Mouse (Mus musculus) heart, postnatal 0 days (tissue): ENCODE measurements around the gene Jazf1. TPM values are rescaled to one million over a fixed set of nuclear protein-coding genes. Genes with fewer than 3 reads are reported as not detected.

Source experiments
- ATAC-seq: fragments of 200-750 bp; cut with Nextera tagmentation; 2 replicates; pipeline ENCODE4 v1.8.0; 2017; ENCODE audit warnings: low read depth, moderate number of reproducible peaks, moderate library complexity; ENCODE audit not compliant: insufficient read depth
- DNase-seq: peaks from one replicate; pipeline ENCODE4 v3.0.0-alpha.2; 2016; ENCODE audit warnings: low spot score
- H3K27ac ChIP-seq: fragments of 300-500 bp; sonication (generic); 2 replicates; pipeline ENCODE4 v1.5.1; 2014; ENCODE audit warnings: low read depth, mild to moderate bottlenecking
- H3K27me3 ChIP-seq: fragments of 300-500 bp; sonication (generic); 2 replicates; pipeline ENCODE4 v1.6.1; 2014; ENCODE audit warnings: low read length, mixed read lengths; ENCODE audit not compliant: control insufficient read depth, insufficient read depth
- H3K36me3 ChIP-seq: fragments of 300-500 bp; sonication (generic); replicated peaks from 2 replicates; pipeline ENCODE4 v1.6.1; 2014; ENCODE audit warnings: low read length, mixed read lengths; ENCODE audit not compliant: control insufficient read depth, insufficient read depth
- H3K4me1 ChIP-seq: fragments of 300-500 bp; sonication (generic); 2 replicates; pipeline ENCODE4 v1.6.1; 2014; ENCODE audit warnings: antibody characterized with exemption; ENCODE audit not compliant: control insufficient read depth, insufficient read depth
- H3K4me2 ChIP-seq: fragments of 300-500 bp; sonication (generic); 2 replicates; pipeline ENCODE4 v1.6.1; 2014; ENCODE audit warnings: low read depth, mild to moderate bottlenecking, low read length, moderate library complexity
- H3K4me3 ChIP-seq: fragments of 300-500 bp; sonication (generic); 2 replicates; pipeline ENCODE4 v1.5.1; 2014; ENCODE audit warnings: low read depth, low read length
- H3K9ac ChIP-seq: fragments of 300-500 bp; sonication (generic); replicated peaks from 2 replicates; pipeline ENCODE4 v1.6.1; 2014; ENCODE audit warnings: low read depth, low read length, mixed read lengths
- H3K9me3 ChIP-seq: fragments of 300-500 bp; sonication (generic); replicated peaks from 2 replicates; pipeline ENCODE4 v1.6.1; 2016; ENCODE audit warnings: low read length; ENCODE audit not compliant: control insufficient read depth
- CTCF ChIP-seq: IDR thresholded peaks from 2 replicates; pipeline ENCODE4 v1.5.1; 2016; ENCODE audit warnings: antibody characterized with exemption, control low read depth, low read depth
- EP300 ChIP-seq: IDR thresholded peaks from 2 replicates; pipeline ENCODE4 v1.6.1; 2016; ENCODE audit warnings: antibody characterized with exemption, low read depth
- WGBS: fragments of 180-500 bp; shearing (Covaris S2); extraction: QIAGEN DNeasy Blood & Tissue Kit; methylation state at CpG from one replicate; pipeline ENCODE4 v1.1.7; 2014; 5-methylcytosine and 5-hydroxymethylcytosine counted together
- polyA plus RNA-seq: library from polyadenylated mRNA; unstranded; fragments of >200 nt; fragmentation: Nextera tagmentation; extraction: Ambion mirVana; gene quantifications from 2 replicates; pipeline ENCODE4 v1.2.1, GENCODE M21; 2015
- total RNA-seq: library from RNA; depleted of rRNA; stranded (reverse); fragments of >200 nt; gene quantifications from 2 replicates; pipeline ENCODE4 v1.2.3, GENCODE M21; 2014; ENCODE audit warnings: low replicate concordance; rRNA removed

Jazf1 gene
- total and polyA plus RNA-seq, 2 experiments from 2014 or later = 6.0 to 9.5 TPM

DNA sequence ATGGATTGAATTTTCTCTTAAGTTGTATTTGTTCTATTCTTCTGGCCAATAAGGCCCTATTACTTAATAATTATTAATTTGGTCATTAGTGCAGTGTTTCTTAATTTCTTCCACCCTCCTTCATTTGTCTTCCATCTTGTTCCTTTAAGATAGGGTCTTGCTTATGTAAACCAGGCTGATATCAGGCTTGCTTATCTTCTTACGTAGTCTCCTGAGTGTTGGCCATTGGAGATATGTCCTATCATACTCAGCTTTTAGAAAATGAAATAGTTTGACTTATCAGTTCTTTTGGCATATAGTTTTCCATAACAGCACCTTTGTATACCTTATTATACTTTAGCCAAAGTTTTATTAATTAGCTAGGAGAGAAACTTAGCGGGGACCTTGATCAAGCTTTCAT lies 333.8 kb downstream of the Jazf1 start:
- no peak overlapping the region for H3K4me2 ChIP-seq
- 86% methylated on average over 2 of the region's 2 CpGs for WGBS
- no peak for DNase-seq
- TF ChIP-seq CTCF (no peak), EP300 (no peak)
- no peak for ATAC-seq
- no peaks in the 10 kb centered on the region for H3K27me3 ChIP-seq
- no peak overlapping the region for H3K27ac ChIP-seq
- H3K4me3 ChIP-seq = no peak overlapping the region
- H3K9ac ChIP-seq = no peak overlapping the region
- H3K4me1 ChIP-seq = no peaks in the 10 kb centered on the region
- peaks cover 52% of the 10 kb centered on the region for H3K36me3 ChIP-seq
- H3K9me3 ChIP-seq = no peaks in the 10 kb centered on the region

DNA sequence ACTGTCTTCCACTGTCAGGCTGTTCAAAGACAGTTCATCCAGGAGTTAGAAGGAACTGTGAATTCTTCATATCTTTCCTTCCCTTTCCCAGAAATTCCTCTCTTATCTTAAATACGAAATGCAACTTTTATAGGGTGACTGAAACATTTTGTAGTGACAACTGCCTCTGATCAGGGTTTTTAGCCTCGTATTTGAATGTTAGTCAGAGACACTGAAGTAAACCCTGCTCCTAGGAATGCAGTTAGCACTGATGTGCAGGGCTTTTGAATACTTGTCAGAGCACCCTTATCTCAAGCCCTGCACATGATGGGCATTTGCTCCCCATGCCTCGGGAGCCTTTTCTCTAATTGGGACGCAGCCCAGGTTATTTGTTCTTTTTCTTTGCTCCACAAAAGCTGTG lies 338.1 kb downstream of the Jazf1 start:
- Histone ChIP-seq H3K9ac (no peak overlapping the region), H3K9me3 (no peaks in the 10 kb centered on the region), H3K4me1 (no peaks in the 10 kb centered on the region), H3K27me3 (no peaks in the 10 kb centered on the region), H3K27ac (no peak overlapping the region), H3K4me3 (no peak overlapping the region), H3K36me3 (peaks cover 49% of the 10 kb centered on the region), H3K4me2 (no peak overlapping the region)
- 19% methylated on average over 4 of the region's 4 CpGs for WGBS
- DNase-seq = no peak
- TF ChIP-seq EP300 (no peak), CTCF (no peak)
- no peak for ATAC-seq

DNA sequence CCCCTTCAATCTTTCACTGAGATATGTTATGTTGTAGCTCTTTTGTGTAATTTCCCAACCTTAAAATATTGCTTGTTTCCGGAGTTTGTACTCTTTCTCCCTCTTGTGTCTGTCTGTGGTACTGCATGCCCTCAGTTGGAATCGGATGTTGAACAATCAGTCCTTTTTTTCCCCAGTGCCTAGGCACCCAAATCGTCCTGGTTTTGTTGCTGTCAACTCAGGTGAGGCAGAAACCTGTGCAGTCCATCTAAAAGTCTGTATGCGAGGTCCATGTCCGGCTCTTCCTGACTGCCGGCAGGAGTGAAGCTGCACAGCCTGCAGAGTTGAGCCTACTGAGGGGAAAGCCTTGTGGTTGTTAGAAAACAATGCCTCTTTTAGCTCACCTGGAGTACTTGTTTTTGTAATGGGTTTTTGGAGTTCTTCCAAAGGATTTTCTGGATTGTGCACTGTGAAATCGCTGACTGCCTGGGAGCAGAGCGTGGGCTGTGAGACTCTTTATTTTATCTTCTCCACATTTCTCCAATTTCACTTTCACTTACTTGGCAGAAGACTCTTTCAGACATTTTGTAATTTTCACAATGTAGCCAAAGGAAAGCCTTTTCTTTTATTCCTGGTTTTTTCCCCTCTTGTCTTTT lies 343.5 kb downstream of the Jazf1 start:
- Histone ChIP-seq H3K9ac (no peak overlapping the region), H3K4me1 (no peaks in the 10 kb centered on the region), H3K36me3 (peaks cover 42% of the 10 kb centered on the region), H3K4me2 (no peak overlapping the region), H3K27ac (no peak overlapping the region), H3K9me3 (no peaks in the 10 kb centered on the region), H3K4me3 (no peak overlapping the region), H3K27me3 (no peaks in the 10 kb centered on the region)
- TF ChIP-seq EP300 = no peak
- peak; percentile 84 for TF ChIP-seq CTCF
- WGBS = 56% methylated on average over 8 of the region's 8 CpGs
- no peak for ATAC-seq
- peak; percentile 34 for DNase-seq

Other genes with a start within 250 kb of the Jazf1 start
- 17.8 and 31.8 TPM in 2 replicates for gene Creb5, start 218.6 kb upstream of the Jazf1 start, total RNA-seq
- 11.6 and 13.5 TPM in 2 replicates for gene Creb5, start 218.6 kb upstream of the Jazf1 start, polyA plus RNA-seq